Mouse (Mus musculus): ENCODE data around the gene Acot11.

GRCm38 (mm10) chr4:106837964-106838363 is 33.2 kb upstream of the Acot11 start:
- TF ChIP-seq CTCF (IDR thresholded peaks at IDR 0.05; ENCODE audit: borderline replicate concordance, control insufficient read depth, extremely low read depth, insufficient read depth, low read length, poor library complexity) (0 out of 2 replicates have a peak, but pooled peaks have one; percentile 29), POLR2A (IDR thresholded peaks at IDR 0.05; ENCODE audit: control insufficient read depth, extremely low read depth, insufficient read depth, low read length, poor library complexity) (no peak)
